Mouse (Mus musculus): Measurements from ENCODE around the gene Scube1.

Scube1 gene

DNA sequence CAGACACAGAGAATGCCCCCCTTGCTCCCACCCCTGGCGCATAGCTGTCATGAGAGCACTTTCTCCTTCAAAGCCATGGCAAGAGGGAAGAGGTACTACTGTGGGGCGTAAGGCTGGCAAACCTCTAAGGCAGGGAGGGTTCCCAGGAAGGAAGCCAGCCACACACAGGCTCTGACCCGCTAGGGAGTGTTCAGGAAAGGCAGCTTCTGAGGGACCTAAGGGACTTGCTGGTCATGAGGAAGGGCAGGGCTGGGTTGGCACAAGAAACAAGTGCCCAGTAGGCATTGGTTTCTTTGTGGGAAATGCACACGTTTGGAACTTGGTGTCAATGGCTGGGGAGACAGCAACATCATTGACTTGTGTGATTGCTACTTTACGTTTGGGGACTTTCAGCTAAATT lies 158.8 kb downstream of the Scube1 start:
- DNase-seq (ENCODE audit: low spot score in 2 of 2), result no peak

DNA sequence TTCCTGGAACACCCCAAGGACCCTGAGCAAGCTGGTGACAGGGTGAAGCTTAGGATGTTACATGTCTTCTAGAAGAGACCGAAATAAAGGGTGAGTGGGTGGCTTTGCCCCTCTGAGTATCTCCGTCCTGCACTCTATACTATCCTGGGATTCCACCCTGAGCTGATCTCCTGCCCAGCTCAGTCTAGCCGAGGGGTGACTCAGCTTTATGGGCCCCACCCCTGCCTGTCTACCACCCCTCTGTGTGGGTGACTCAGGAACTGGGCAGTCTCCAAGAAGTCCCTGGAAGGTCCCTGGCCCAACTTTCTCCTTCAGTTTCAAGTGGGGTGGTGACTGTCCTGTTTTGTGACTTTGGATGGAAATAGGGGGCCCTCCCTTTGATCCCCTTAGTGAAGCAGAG lies 159.4 kb downstream of the Scube1 start:
- no peak for DNase-seq (ENCODE audit: low spot score in 2 of 2)

DNA sequence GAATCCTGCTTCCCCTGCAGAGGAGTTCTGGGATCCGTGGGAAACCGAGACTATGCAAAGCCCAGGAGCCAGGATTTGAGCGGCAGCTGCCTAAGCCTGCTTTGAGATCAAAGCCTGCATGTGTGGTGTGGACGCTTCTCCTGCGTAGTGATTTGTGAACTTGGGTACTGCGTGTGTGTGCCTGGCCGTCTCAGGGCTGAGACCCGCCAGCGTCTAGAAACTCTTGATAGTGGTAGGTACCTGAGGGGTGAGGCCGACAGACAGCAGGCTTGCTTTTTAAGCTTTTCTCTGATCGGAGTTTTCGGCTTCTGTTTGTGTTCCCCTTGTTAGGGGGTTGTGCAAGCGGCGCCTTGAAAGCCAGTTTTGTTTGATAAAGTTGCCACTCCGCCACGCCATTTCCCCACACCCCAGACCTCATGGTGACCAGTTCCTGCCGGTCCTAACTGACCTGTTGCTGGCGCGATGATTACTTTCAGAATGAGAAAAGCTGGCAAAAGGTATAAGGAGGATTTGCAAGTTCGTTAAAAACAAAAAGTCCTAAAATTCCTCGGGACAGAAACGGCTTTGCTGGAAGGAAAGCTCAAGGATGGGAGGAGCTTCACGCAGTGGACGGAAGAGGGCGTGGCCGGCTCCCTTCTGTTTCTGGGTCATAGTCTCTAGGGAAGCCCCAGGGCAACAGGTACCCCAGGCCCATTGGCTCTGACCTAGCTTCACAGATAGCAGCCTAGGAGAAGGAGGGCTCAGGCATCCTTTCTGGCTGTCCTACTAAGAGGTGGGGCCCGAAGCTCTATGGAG lies 160.8 kb downstream of the Scube1 start:
- DNase-seq (ENCODE audit: low spot score in 2 of 2), result no peak

DNA sequence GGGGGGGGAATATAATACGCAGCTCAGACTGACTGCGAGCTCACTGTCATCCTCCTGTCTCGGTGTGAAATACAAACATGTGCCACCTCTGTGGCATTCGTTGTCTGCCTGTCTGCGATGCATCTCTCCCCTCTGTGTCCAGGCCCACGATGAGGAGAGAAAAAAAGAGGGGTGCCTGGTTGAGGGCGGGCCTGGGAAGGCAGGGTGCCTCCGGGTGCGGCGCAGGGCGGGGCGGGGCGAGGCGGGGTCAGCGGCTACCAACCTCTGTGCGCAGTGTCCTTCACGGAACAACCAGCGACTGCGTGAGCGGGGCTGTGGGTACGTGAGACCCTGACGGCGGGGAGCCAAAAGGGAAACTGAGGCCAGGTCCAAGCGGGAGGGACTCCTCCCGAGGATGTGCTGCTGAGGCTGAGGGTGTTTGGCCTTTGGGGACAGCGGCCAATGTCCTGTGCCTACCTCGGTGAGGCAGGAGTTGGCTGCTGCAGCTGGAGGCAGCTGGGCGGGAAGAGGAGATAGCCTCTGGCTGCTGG lies 161.4 kb downstream of the Scube1 start, which contains the start of the genes Tspo and Mcat:
Gene Tspo, plus strand, starts transcription at position 266 of the 530 bp plus-strand sequence.
Gene Mcat, minus strand, starts transcription at position 461 of the 530 bp plus-strand sequence.
- DNase-seq (ENCODE audit: low spot score in 2 of 2), result no peak

DNA sequence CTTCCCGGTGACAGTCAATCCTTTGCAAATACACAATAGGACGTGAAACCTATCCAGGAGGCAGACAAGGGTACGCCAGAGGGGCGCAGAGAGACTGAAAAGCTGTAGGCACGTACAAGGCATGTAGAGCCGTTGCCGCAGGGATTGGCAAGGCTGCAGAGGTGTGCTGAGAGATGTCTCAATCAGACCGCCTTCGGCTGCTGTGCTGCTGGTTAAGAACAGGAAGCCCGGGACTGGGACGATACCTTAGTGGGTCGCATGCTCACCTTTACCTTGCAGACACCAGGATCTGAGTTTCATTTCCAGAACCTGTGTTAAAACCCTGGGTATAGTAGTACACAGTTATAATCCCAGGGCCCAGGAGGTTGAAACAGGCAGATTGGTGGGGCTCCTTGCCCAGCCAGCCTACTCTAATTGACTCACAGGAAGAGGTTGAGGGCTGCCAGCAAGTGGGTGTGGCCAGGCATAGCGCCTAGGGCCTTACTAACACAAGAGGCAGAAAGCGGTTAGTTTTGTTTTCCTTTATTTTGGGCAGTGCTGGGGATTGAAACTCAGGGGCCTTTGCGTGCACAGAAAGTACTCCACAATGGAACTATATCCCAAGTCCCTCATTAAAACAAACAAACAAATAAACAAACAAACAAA lies 162.1 kb downstream of the Scube1 start:
- peak; percentile 47 to 65 for DNase-seq (ENCODE audit: low spot score in 2 of 2)

DNA sequence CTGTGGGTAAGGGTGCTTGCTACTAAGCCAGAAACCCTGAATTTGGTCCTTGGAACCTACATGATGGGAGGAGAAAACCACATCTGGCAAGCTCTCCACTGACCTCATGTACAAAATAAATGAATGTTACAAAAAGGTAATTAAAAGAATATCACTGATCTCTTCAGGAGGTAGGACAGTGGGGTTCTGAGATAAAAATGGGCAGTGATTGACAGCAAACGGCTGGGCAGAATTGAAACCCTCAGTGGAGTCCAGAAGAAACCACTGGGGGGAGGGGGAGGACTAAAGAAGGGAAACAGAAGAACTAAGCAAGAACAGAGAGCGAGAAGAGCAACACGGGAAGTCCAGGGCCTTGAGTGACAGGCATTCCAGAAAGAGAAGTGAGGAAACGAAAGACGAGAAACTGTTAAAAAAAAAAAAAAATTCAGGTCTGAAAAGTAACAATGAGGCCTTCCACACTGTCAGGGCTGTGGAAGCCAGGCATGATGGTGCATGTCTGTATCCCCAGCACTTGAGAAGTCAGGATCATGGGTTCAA lies 163.8 kb downstream of the Scube1 start:
- DNase-seq (ENCODE audit: low spot score in 2 of 2), result no peak

DNA sequence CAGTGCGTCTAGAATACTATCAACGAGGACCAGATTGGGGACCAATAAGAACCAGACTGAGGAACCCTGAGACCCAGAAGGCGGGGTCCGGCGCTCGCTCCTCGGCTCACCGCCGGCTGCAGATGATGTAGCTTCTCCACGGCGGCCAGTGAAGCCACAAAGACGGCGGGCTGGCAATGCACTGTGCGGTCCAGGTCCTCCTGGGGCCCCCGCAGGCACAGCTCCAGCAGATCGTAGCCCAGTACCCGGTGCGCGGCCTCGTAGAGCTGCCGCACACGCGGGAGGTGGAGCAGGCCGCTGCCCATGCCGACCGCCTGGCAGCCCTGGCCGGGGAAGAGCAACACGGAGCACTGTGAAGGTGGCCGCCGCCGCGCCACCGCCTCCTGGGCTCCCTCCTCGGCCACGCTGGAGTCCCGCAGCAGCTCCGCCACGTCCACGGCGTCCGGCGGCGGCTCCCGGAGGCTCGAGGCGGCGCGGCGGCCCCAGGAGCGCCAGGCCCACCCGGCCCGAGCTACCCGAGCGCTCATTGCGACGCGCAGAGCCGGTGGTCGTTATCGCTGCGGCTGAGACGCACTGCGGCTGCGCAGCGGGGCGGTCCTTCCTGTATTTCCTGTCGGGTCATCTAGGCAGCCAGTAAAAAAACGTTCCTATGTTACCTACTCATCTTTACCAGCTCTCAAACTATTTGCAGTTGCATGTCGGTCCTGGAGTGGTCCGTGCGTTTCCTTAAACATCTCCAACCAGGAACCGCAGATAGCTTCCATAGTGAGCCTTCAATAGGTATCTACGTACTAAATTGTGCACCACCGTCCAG lies 169.5 kb downstream of the Scube1 start:
- DNase-seq (ENCODE audit: low spot score in 2 of 2), result peak; percentile 84 to 89
